Mouse (Mus musculus) thymus, adult 18-20 months (tissue): ENCODE measurements around the gene Magee2.
"Not testable (repeated sequence)": the region's sequence is repeated elsewhere in the genome, so short reads cannot be mapped to it uniquely, and the experiment has no call there.

Source experiments
- DNase-seq, 2 experiments: peaks; one replicate each; pipeline ENCODE4 v3.0.0; 2022; ENCODE audit warnings: mixed read lengths in 2 of 2

Magee2 gene

DNA sequence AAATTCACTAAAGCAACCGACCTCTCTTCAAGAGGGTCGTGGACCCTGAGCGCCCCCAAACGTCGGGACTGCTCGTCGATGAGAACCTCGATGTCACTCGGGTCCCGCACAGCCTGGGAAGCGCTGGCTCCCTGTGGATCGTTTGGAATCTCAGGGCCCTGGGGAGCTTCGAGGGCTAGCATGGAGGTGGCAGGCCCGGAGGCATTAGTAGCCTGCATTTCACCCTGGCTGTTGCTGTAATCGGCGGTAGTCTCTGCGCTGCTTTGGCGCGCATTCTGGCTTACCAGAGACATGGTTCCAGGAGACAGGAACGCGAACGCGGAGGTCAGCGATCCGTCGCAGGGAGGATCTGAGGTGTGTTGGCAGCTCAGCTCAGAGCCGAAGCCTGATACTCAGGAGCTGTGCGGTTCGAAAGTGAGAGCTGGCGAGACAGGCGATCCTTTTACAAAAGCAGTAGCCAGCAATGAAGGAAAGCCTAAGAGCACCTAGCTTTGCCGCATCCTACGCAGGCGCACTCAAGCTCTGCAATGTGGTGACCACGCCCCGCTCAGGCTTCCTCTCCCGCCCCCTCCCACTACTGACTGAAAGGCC, at the start of gene Magee2:
Gene Magee2 (minus strand): TSS at position 517 of the 591 bp plus-strand sequence.
- DNase-seq = peak in 1 of 2 experiments; percentile 8

DNA sequence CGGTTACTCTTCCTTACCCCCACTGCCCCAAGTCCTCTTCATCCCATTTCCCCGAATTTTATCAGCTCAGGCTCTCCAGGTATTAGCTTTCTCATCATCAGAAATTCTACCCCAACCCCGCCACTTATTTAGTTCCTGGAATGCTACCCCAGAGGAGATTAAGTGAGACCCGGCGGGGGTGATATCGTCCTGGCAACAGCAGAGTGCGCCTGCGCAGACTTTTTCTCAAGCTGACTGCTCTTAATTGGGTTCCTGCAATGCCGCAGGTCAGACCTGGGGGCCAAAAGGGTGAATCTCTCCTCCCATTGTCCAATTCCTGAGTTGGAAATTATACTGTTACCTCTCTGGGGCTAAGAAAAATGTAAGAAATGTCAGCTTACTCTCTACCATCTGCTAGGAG, 3.5 kb downstream of the Magee2 start:
- DNase-seq = no peak

DNA sequence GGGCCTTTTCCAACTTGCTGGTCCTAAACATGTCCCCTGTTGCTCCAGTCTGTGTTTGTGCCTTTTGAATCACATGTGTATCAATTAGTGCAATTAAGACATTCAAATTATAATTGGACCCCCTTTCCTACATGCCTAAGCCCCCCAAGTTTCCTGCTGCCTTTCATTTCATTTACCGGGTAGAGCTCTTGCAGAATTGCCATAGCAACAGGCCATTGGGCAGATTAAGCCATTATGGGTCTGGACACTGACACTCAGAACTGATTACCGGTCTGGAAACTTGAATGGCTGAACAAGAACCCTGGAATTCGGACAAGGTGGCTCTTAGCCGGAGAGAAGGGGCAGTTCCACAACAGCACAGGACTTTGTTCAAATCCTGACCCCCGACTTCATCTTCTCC, 39.5 kb downstream of the Magee2 start:
- not testable (repeated sequence) for DNase-seq

GRCm38 (mm10) chrX:104816987-104817386, 40.1 kb downstream of the Magee2 start:
- not testable (repeated sequence) for DNase-seq

GRCm38 (mm10) chrX:104813704-104814103, 43.4 kb downstream of the Magee2 start:
- not testable (repeated sequence) for DNase-seq
